Mouse (Mus musculus) kidney, adult 2 months (tissue): ENCODE results near the gene Grk4.

Source experiments
- CTCF ChIP-seq: fragments of 200-500 bp; conservative IDR thresholded peaks from 2 replicates; pipeline ENCODE4 v1.5.1; 2011; ENCODE audit warnings: low read depth, mild to moderate bottlenecking, control low read depth, low read length, moderate library complexity, mixed read lengths; ENCODE audit not compliant: insufficient read depth, insufficient read length
- POLR2A ChIP-seq: fragments of 200-500 bp; IDR thresholded peaks from one replicate; pipeline ENCODE4 v1.6.1; 2011; ENCODE audit warnings: low read depth, low read length, control low read depth

- peak; percentile 74 for TF ChIP-seq CTCF
- peak; percentile 86 for TF ChIP-seq POLR2A
These were observed at the start of gene Grk4, which contains the start of gene Nop14 for GRCm38 (mm10) chr5:34659686-34660590.
